Mouse (Mus musculus) midbrain, embryonic 11.5 days (tissue): ENCODE measurements around the gene Zfp664. TPM values are rescaled to one million over a fixed set of nuclear protein-coding genes. Genes with fewer than 3 reads are reported as not detected.

Experiments
- ATAC-seq: fragments of 200-750 bp; cut with Nextera tagmentation; 2 replicates; pipeline ENCODE4 v1.8.0; 2017; ENCODE audit warnings: moderate TSS enrichment, moderate library complexity; ENCODE audit not compliant: low FRiP score
- DNase-seq: peaks from one replicate; pipeline ENCODE4 v3.0.0; 2015; ENCODE audit warnings: low spot score; ENCODE audit errors: missing footprints
- H3K27ac ChIP-seq: fragments of 300-500 bp; sonication (generic); 2 replicates; pipeline ENCODE4 v1.5.1; 2014; ENCODE audit warnings: low read depth, low read length
- H3K27me3 ChIP-seq: fragments of 300-500 bp; sonication (generic); 2 replicates; pipeline ENCODE4 v1.6.1; 2014; ENCODE audit warnings: mild to moderate bottlenecking, low read length, moderate library complexity, mixed read lengths; ENCODE audit not compliant: control insufficient read depth, insufficient read depth
- H3K36me3 ChIP-seq: fragments of 300-500 bp; sonication (generic); 2 replicates; pipeline ENCODE4 v1.6.1; 2014; ENCODE audit warnings: mild to moderate bottlenecking, low read length, moderate library complexity, mixed read lengths; ENCODE audit not compliant: control insufficient read depth, insufficient read depth
- H3K4me1 ChIP-seq: fragments of 300-500 bp; sonication (generic); 2 replicates; pipeline ENCODE4 v1.6.1; 2014; ENCODE audit warnings: low read length; ENCODE audit not compliant: control insufficient read depth, insufficient read depth
- H3K4me2 ChIP-seq: fragments of 300-500 bp; sonication (generic); 2 replicates; pipeline ENCODE4 v1.6.1; 2014; ENCODE audit warnings: mild to moderate bottlenecking, moderate library complexity
- H3K4me3 ChIP-seq: fragments of 300-500 bp; sonication (generic); 2 replicates; pipeline ENCODE4 v1.5.1; 2014; ENCODE audit warnings: low read depth, low read length
- H3K9ac ChIP-seq: fragments of 300-500 bp; sonication (generic); 2 replicates; pipeline ENCODE4 v1.6.1; 2014; ENCODE audit warnings: low read length
- H3K9me3 ChIP-seq: fragments of 300-500 bp; sonication (generic); 2 replicates; pipeline ENCODE4 v1.6.1; 2016; ENCODE audit warnings: low read length; ENCODE audit not compliant: control insufficient read depth
- WGBS: fragments of 180-500 bp; shearing (Covaris S2); extraction: QIAGEN DNeasy Blood & Tissue Kit; methylation state at CpG from one replicate; pipeline ENCODE4 v1.1.7; 2014; 5-methylcytosine and 5-hydroxymethylcytosine counted together
- polyA plus RNA-seq: library from polyadenylated mRNA; unstranded; fragments of >200 nt; fragmentation: Nextera tagmentation; extraction: Ambion mirVana; gene quantifications from 2 replicates; pipeline ENCODE4 v1.2.1, GENCODE M21; 2014

The Zfp664 gene
- polyA plus RNA-seq, 1 experiment from 2014 or later, result 160 TPM

- H3K27ac ChIP-seq, result no peak overlapping the region
- H3K9ac ChIP-seq, result no peak overlapping the region
- H3K4me1 ChIP-seq, result no peaks in the 10 kb centered on the region
- DNase-seq (no peak), ATAC-seq (no peak)
- H3K4me3 ChIP-seq, result no peak overlapping the region
- H3K4me2 ChIP-seq, result no peak overlapping the region
- H3K27me3 ChIP-seq, result no peaks in the 10 kb centered on the region
- H3K9me3 ChIP-seq, result no peaks in the 10 kb centered on the region
- whole genome bisulfite sequencing, result 88% methylated on average over 13 of the region's 13 CpGs
- H3K36me3 ChIP-seq, result no peaks in the 10 kb centered on the region
Measured at GRCm38 (mm10) chr5:124906890-124907289, 44.4 kb downstream of the Zfp664 start.

- ATAC-seq, result peak; percentile 81
Measured at GRCm38 (mm10) chr5:124908860-124909259, 46.4 kb downstream of the Zfp664 start.

GRCm38 (mm10) chr5:124912276-124912675, 49.8 kb downstream of the Zfp664 start:
- Histone ChIP-seq H3K36me3 (no peaks in the 10 kb centered on the region), H3K4me1 (peaks cover 10% of the 10 kb centered on the region), H3K27ac (no peak overlapping the region), H3K4me3 (no peak overlapping the region), H3K27me3 (no peaks in the 10 kb centered on the region), H3K9ac (no peak overlapping the region), H3K9me3 (no peaks in the 10 kb centered on the region), H3K4me2 (no peak overlapping the region)
- ATAC-seq, result no peak
- no peak for DNase-seq
- WGBS, result 59% methylated on average over 7 of the region's 7 CpGs

More at GRCm38 (mm10) chr5:124908860-124909259, 46.4 kb downstream of the Zfp664 start:
- Histone ChIP-seq H3K4me2 (no peak overlapping the region), H3K36me3 (no peaks in the 10 kb centered on the region), H3K27me3 (no peaks in the 10 kb centered on the region), H3K4me3 (no peak overlapping the region), H3K4me1 (peaks cover 10% of the 10 kb centered on the region), H3K27ac (no peak overlapping the region), H3K9ac (no peak overlapping the region), H3K9me3 (no peaks in the 10 kb centered on the region)
- WGBS, result 23% methylated on average over 5 of the region's 5 CpGs
- peak; percentile 93 for DNase-seq

GRCm38 (mm10) chr5:124912946-124913933, 50.7 kb downstream of the Zfp664 start:
- H3K36me3 ChIP-seq, result no peaks in the 10 kb centered on the region
- H3K9me3 ChIP-seq, result no peaks in the 10 kb centered on the region
- H3K27ac ChIP-seq, result peak overlapping the region; percentile 54
- no peak overlapping the region for H3K4me3 ChIP-seq
- whole genome bisulfite sequencing, result 19% methylated on average over 20 of the region's 20 CpGs
- no peak overlapping the region for H3K4me2 ChIP-seq
- peaks cover 10% of the 10 kb centered on the region for H3K4me1 ChIP-seq
- ATAC-seq (peak; percentile 54; the same call in 1 of the 2 replicates), DNase-seq (peak; percentile 90)
- H3K9ac ChIP-seq, result no peak overlapping the region
- no peaks in the 10 kb centered on the region for H3K27me3 ChIP-seq

- H3K27ac ChIP-seq, result no peak overlapping the region
- H3K9me3 ChIP-seq, result no peaks in the 10 kb centered on the region
- no peak for DNase-seq
- no peak overlapping the region for H3K4me2 ChIP-seq
- 83% methylated on average over 3 of the region's 3 CpGs for WGBS
- no peaks in the 10 kb centered on the region for H3K27me3 ChIP-seq
- peaks cover 12% of the 10 kb centered on the region for H3K4me1 ChIP-seq
- H3K4me3 ChIP-seq, result no peak overlapping the region
- no peak for ATAC-seq
- no peaks in the 10 kb centered on the region for H3K36me3 ChIP-seq
- H3K9ac ChIP-seq, result no peak overlapping the region
Measured at GRCm38 (mm10) chr5:124919798-124920197, 57.3 kb downstream of the Zfp664 start.

GRCm38 (mm10) chr5:124921410-124921809, 58.9 kb downstream of the Zfp664 start:
- ATAC-seq (no peak), DNase-seq (no peak)
- H3K4me2 ChIP-seq, result no peak overlapping the region
- H3K27ac ChIP-seq, result no peak overlapping the region
- H3K36me3 ChIP-seq, result no peaks in the 10 kb centered on the region
- peaks cover 12% of the 10 kb centered on the region for H3K4me1 ChIP-seq
- no peak overlapping the region for H3K9ac ChIP-seq
- no peaks in the 10 kb centered on the region for H3K9me3 ChIP-seq
- no peak overlapping the region for H3K4me3 ChIP-seq
- H3K27me3 ChIP-seq, result no peaks in the 10 kb centered on the region

- Histone ChIP-seq H3K9ac (0 out of 2 replicates have a peak overlapping the region, but pooled peaks have one; percentile 2), H3K4me1 (peaks cover 12% of the 10 kb centered on the region), H3K36me3 (no peaks in the 10 kb centered on the region), H3K4me3 (no peak overlapping the region), H3K27me3 (no peaks in the 10 kb centered on the region), H3K4me2 (no peak overlapping the region), H3K27ac (peak overlapping the region; percentile 80), H3K9me3 (no peaks in the 10 kb centered on the region)
- peak; percentile 90 for DNase-seq
- ATAC-seq, result peak; percentile 86
- WGBS, result 36% methylated on average over 18 of the region's 18 CpGs
Measured at GRCm38 (mm10) chr5:124922356-124923352, 60.2 kb downstream of the Zfp664 start.

- WGBS, result 82% methylated on average over 9 of the region's 9 CpGs
- H3K36me3 ChIP-seq, result no peaks in the 10 kb centered on the region
- H3K4me1 ChIP-seq, result peaks cover 13% of the 10 kb centered on the region
- ATAC-seq (no peak), DNase-seq (peak; percentile 71)
- no peak overlapping the region for H3K4me3 ChIP-seq
- H3K9me3 ChIP-seq, result no peaks in the 10 kb centered on the region
- H3K9ac ChIP-seq, result no peak overlapping the region
- no peaks in the 10 kb centered on the region for H3K27me3 ChIP-seq
- H3K4me2 ChIP-seq, result no peak overlapping the region
- no peak overlapping the region for H3K27ac ChIP-seq
Measured at GRCm38 (mm10) chr5:124929425-124930054, 67.0 kb downstream of the Zfp664 start.
